Mouse (Mus musculus) ES-Bruce4 (cell line): ENCODE data around the gene Mafg. TPM values are rescaled to one million over a fixed set of nuclear protein-coding genes. Genes with fewer than 3 reads are reported as not detected.

Experiments
- H3K27ac ChIP-seq: 2 replicates; pipeline ENCODE4 v1.5.1; 2012; ENCODE audit warnings: low read length, inconsistent platforms; ENCODE audit not compliant: insufficient read depth
- H3K27me3 ChIP-seq: 2 replicates; pipeline ENCODE4 v1.6.1; 2012; ENCODE audit warnings: mild to moderate bottlenecking, low read length, inconsistent platforms; ENCODE audit not compliant: control insufficient read depth, poor library complexity, insufficient read depth, severe bottlenecking
- H3K36me3 ChIP-seq: 2 replicates; pipeline ENCODE4 v1.6.1; 2012; ENCODE audit warnings: inconsistent platforms, mild to moderate bottlenecking, low read length, moderate library complexity; ENCODE audit not compliant: control insufficient read depth, poor library complexity, insufficient read depth, severe bottlenecking
- H3K4me1 ChIP-seq: one replicate; pipeline ENCODE4 v1.8.1; 2011; ENCODE audit warnings: low read length; ENCODE audit not compliant: control insufficient read depth, insufficient read depth
- H3K4me3 ChIP-seq: 2 replicates; pipeline ENCODE4 v1.5.1; 2011; ENCODE audit warnings: low read depth, mild to moderate bottlenecking, low read length
- H3K9ac ChIP-seq: 2 replicates; pipeline ENCODE4 v1.6.1; 2012; ENCODE audit warnings: low read depth, mild to moderate bottlenecking, inconsistent platforms; ENCODE audit not compliant: poor library complexity, severe bottlenecking
- H3K9me3 ChIP-seq: replicated peaks from 2 replicates; pipeline ENCODE4 v1.6.1; 2012; ENCODE audit warnings: mild to moderate bottlenecking, low read length, inconsistent platforms; ENCODE audit not compliant: control insufficient read depth, poor library complexity, insufficient read depth, severe bottlenecking
- CTCF ChIP-seq: IDR thresholded peaks from one replicate; pipeline ENCODE4 v1.8.1; 2011; ENCODE audit warnings: low read depth, low read length
- EP300 ChIP-seq: IDR thresholded peaks from 2 replicates; pipeline ENCODE4 v1.6.1; 2011; ENCODE audit warnings: low read depth, low read length; ENCODE audit not compliant: insufficient read depth
- POLR2A ChIP-seq: IDR thresholded peaks from one replicate; pipeline ENCODE4 v1.8.1; 2011; ENCODE audit warnings: low read length; ENCODE audit not compliant: insufficient read depth
- polyA plus RNA-seq: library from polyadenylated mRNA; stranded (reverse); fragments of >200 nt; gene quantifications from 2 replicates; pipeline ENCODE4 v1.2.4, GENCODE M21; 2011; ENCODE audit warnings: low read depth; ENCODE audit not compliant: missing spikeins, insufficient read depth, insufficient read length

The Mafg gene
- polyA plus RNA-seq, 1 experiment: 53.0 TPM

GRCm38 (mm10) chr11:120577211-120578023 lies 56.0 kb downstream of the Mafg start:
- Histone ChIP-seq H3K4me1 (peaks cover 4% of the 10 kb centered on the region), H3K9me3 (no peaks in the 10 kb centered on the region), H3K36me3 (peaks cover 22% of the 10 kb centered on the region), H3K27ac (no peak overlapping the region), H3K9ac (no peak overlapping the region), H3K4me3 (no peak overlapping the region), H3K27me3 (no peaks in the 10 kb centered on the region)
- TF ChIP-seq POLR2A (no peak), CTCF (no peak), EP300 (no peak)

DNA sequence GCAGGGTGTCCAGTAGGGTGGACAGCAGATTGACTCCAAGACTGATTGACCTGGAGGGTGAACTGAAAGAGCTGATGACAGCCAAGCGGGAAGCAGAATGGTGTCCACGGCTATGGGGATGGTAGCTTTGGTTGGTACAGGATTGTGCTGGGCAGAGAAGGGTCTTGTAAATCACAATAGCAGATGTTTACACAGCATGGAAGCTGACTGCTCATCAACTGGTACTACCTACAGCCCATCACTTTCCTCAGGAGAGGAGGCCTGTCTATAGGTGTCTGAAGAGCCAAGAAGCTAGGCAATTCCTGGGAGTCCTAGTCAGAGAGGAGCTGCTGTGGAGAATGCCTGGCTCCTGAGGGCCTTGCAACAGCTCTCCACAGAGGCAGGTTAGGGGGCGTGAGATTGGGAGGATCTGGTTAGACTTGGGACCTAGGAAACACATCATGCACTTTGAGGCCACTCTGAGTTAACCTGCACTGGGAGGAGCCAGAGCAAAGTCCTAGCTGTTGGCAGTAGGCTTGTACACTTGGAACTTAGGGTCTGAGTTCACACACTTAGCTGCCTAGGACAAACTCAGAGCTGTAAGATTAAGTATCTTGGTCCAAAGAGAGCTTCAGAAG lies 56.9 kb downstream of the Mafg start:
- Histone ChIP-seq H3K27ac (no peak overlapping the region), H3K4me1 (peaks cover 4% of the 10 kb centered on the region), H3K27me3 (no peaks in the 10 kb centered on the region), H3K9ac (no peak overlapping the region), H3K36me3 (peaks cover 22% of the 10 kb centered on the region), H3K9me3 (no peaks in the 10 kb centered on the region), H3K4me3 (no peak overlapping the region)
- no peak for TF ChIP-seq CTCF
- no peak for TF ChIP-seq POLR2A
- TF ChIP-seq EP300: no peak

DNA sequence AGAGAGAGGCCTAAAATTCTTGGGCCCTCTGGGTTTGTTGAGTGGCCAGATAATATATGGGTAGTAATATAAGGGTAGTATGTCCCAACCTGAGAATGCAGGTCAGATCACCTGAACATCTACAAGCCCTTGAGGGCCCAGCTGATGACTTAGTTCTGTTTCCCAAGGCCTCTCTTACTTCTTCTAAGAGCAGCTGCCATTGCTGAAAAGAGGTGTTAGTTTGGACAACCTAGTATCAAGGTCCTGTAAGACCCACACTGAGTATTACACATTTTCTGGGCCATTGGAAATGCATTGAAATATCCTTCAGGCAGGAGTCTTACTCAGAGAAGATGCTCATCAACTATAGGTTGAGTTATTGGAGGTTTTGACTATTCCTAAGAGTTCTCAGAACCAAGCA lies 57.5 kb downstream of the Mafg start:
- H3K36me3 ChIP-seq: peaks cover 28% of the 10 kb centered on the region
- no peaks in the 10 kb centered on the region for H3K9me3 ChIP-seq
- H3K27ac ChIP-seq: no peak overlapping the region
- H3K9ac ChIP-seq: no peak overlapping the region
- H3K4me3 ChIP-seq: no peak overlapping the region
- no peak for TF ChIP-seq EP300
- TF ChIP-seq CTCF: no peak
- TF ChIP-seq POLR2A: no peak
- H3K4me1 ChIP-seq: peaks cover 4% of the 10 kb centered on the region
- H3K27me3 ChIP-seq: no peaks in the 10 kb centered on the region

Other genes with a start within 250 kb of the Mafg start
- gene Nploc4, start 195.9 kb downstream of the Mafg start, polyA plus RNA-seq: 66.9 and 77.2 TPM in 2 replicates
- not detected in 2 replicates for gene Tspan10, start 191.0 kb downstream of the Mafg start, polyA plus RNA-seq
- 0.93 and 1.0 TPM in 2 replicates for gene Pde6g, start 180.1 kb downstream of the Mafg start, polyA plus RNA-seq
- gene Oxld1, start 175.5 kb downstream of the Mafg start, polyA plus RNA-seq: 5.8 and 6.1 TPM in 2 replicates
- gene Ccdc137, start 175.5 kb downstream of the Mafg start, polyA plus RNA-seq: 15.0 and 16.1 TPM in 2 replicates
- gene Arl16, start 166.0 kb downstream of the Mafg start, polyA plus RNA-seq: 10.7 and 11.0 TPM in 2 replicates
- 83.6 and 90.5 TPM in 2 replicates for gene Mrpl12, start 149.0 kb downstream of the Mafg start, polyA plus RNA-seq
- gene Slc25a10, start 141.8 kb downstream of the Mafg start, polyA plus RNA-seq: 8.3 TPM in 2 replicates
- gene Gcgr, start 102.9 kb downstream of the Mafg start, polyA plus RNA-seq: 0.65 TPM in 1 of 2 replicates, not detected in the other
- 46.4 and 53.4 TPM in 2 replicates for gene Mcrip1, start 83.9 kb downstream of the Mafg start, polyA plus RNA-seq
- gene Ppp1r27, start 82.5 kb downstream of the Mafg start, polyA plus RNA-seq: not detected in 2 replicates
- gene P4hb, start 60.3 kb downstream of the Mafg start, polyA plus RNA-seq: 326 and 338 TPM in 2 replicates
- 269 and 298 TPM in 2 replicates for gene Arhgdia, start 52.0 kb downstream of the Mafg start, polyA plus RNA-seq
- 229 and 242 TPM in 2 replicates for gene Alyref, start 35.2 kb downstream of the Mafg start, polyA plus RNA-seq
- gene Anapc11, start 35.2 kb downstream of the Mafg start, polyA plus RNA-seq: 84.0 and 100 TPM in 2 replicates
- gene Npb, start 25.1 kb downstream of the Mafg start, polyA plus RNA-seq: not detected in 2 replicates
- 37.0 and 39.6 TPM in 2 replicates for gene Pcyt2, start 15.7 kb downstream of the Mafg start, polyA plus RNA-seq
- gene Sirt7, start 8.4 kb downstream of the Mafg start, polyA plus RNA-seq: 10.8 and 11.1 TPM in 2 replicates
- 41.7 and 55.3 TPM in 2 replicates for gene Pycr1, start 10.2 kb upstream of the Mafg start, polyA plus RNA-seq
- not detected in 2 replicates for gene Myadml2, start 14.6 kb upstream of the Mafg start, polyA plus RNA-seq
- gene Notum, start 27.6 kb upstream of the Mafg start, polyA plus RNA-seq: 2.3 and 5.1 TPM in 2 replicates
- gene Aspscr1, start 39.4 kb upstream of the Mafg start, polyA plus RNA-seq: 46.5 and 50.8 TPM in 2 replicates
- gene Cenpx, start 80.1 kb upstream of the Mafg start, polyA plus RNA-seq: 38.0 and 45.3 TPM in 2 replicates
- gene Lrrc45, start 80.3 kb upstream of the Mafg start, polyA plus RNA-seq: 7.3 and 9.8 TPM in 2 replicates
- gene Rac3, start 87.9 kb upstream of the Mafg start, polyA plus RNA-seq: 16.6 and 20.7 TPM in 2 replicates
- gene Dcxr, start 93.7 kb upstream of the Mafg start, polyA plus RNA-seq: 54.3 and 68.2 TPM in 2 replicates
- not detected in 2 replicates for gene Cbr2, start 98.5 kb upstream of the Mafg start, polyA plus RNA-seq
- gene Hmga1b, start 129.2 kb upstream of the Mafg start, polyA plus RNA-seq: 56.2 and 85.9 TPM in 2 replicates
- gene Rfng, start 150.6 kb upstream of the Mafg start, polyA plus RNA-seq: 8.9 and 9.3 TPM in 2 replicates
- 92.0 and 95.2 TPM in 2 replicates for gene Gps1, start 150.7 kb upstream of the Mafg start, polyA plus RNA-seq
- 56.7 and 66.9 TPM in 2 replicates for gene Dus1l, start 162.8 kb upstream of the Mafg start, polyA plus RNA-seq
- 114 and 127 TPM in 2 replicates for gene Fasn, start 190.9 kb upstream of the Mafg start, polyA plus RNA-seq